Mouse (Mus musculus): ENCODE data around the gene Gm26992. TPM values are rescaled to one million over a fixed set of nuclear protein-coding genes. Genes with fewer than 3 reads are reported as not detected.
"Not testable (repeated sequence)": the region's sequence is repeated elsewhere in the genome, so short reads cannot be mapped to it uniquely, and the experiment has no call there.

Gm26992 gene
- polyA plus RNA-seq, 1 experiment from 2014 or later: not detected

DNA sequence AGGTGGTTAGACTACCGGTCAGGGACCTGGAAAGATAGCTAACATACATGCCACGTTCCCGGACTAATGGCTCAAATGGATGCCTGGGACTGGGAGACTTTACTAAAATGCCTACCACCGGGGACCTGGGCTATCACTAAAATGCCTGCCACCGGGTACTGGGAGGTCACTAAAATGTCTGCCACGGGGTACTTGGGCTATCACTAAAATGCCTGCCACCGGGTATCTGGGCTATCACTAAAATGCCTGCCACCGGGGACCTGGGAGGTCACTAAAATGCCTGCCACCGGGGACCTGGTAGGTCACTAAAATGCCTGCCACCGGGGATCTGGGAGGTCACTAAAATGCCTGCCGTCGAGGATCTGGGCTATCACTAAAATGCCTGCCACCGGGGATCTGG lies 26.6 kb downstream of the Gm26992 start:
- not testable (repeated sequence) for H3K9me3 ChIP-seq (replicated peaks); H3K36me3 ChIP-seq; ATAC-seq; H3K4me1 ChIP-seq; H3K27ac ChIP-seq
- peak overlapping the region; percentile 50 for H3K9ac ChIP-seq
- peak overlapping the region; percentile 55 for H3K4me3 ChIP-seq
- peak overlapping the region; percentile 66 for H3K4me2 ChIP-seq
- peaks cover 53% of the 10 kb centered on the region for H3K27me3 ChIP-seq (replicated peaks)
- WGBS (ENCODE audit: insufficient replicate concordance): 34% methylated on average over 12 of the region's 13 CpGs

DNA sequence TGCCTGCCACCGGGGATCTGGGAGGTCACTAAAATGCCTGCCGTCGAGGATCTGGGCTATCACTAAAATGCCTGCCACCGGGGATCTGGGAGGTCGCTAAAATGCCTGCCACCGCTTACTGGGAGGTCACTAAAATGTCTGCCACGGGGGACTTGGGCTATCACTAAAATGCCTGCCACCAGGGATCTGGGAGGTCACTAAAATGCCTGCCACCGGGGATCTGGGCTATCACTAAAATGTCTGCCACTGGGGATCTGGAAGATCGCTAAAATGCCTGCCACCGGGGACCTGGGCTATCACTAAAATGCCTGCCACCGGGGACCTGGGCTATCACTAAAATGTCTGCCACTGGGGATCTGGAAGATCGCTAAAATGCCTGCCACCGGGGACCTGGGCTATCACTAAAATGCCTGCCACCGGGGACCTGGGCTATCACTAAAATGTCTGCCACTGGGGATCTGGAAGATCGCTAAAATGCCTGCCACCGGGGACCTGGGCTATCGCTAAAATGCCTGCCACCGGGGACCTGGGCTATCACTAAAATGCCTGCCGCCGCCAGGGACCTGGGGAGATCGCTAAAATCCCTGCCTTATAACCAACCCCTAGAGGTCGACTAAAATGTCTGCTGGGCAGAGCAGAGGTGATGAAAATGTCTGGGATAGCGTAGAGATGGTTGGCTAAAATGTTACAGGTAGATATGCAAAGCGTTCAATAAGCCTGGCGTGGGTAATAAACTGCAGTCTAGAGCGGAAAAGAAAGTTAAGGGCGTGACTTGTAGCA lies 27.3 kb downstream of the Gm26992 start:
- not testable (repeated sequence) for ATAC-seq; H3K4me3 ChIP-seq; H3K4me2 ChIP-seq; H3K4me1 ChIP-seq; H3K36me3 ChIP-seq; H3K9me3 ChIP-seq (replicated peaks); H3K27ac ChIP-seq; H3K9ac ChIP-seq
- peaks cover 57% of the 10 kb centered on the region for H3K27me3 ChIP-seq (replicated peaks)
- WGBS (ENCODE audit: insufficient replicate concordance): 73% methylated on average over 18 of the region's 27 CpGs

DNA sequence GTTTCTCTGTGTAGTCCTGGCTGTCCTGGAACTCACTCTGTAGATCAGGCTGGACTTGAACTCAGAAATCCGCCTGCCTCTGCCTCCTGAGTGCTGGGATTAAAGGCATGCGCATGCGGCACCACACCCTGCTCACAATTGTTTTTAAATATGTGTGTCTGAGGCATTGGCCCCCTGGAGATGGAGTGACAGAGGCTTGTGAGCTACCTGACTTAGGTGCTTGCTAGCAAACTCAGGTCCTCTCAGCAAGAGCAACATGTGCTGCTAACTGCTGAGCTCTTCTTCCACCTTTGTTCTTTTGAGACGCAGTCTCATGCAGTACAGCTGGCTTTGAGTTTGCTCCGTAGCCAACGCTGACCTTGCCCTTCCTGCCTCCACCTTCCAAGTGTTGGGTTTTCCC lies 31.0 kb downstream of the Gm26992 start:
- Histone ChIP-seq H3K4me1 (no peaks in the 10 kb centered on the region), H3K4me3 (no peak overlapping the region), H3K27ac (no peak overlapping the region), H3K9me3 (replicated peaks) (no peaks in the 10 kb centered on the region), H3K36me3 (no peaks in the 10 kb centered on the region), H3K9ac (no peak overlapping the region), H3K27me3 (replicated peaks) (peaks cover 34% of the 10 kb centered on the region), H3K4me2 (no peak overlapping the region)
- 73% methylated on average over 6 of the region's 6 CpGs for WGBS (ENCODE audit: insufficient replicate concordance)
- ATAC-seq: no peak

DNA sequence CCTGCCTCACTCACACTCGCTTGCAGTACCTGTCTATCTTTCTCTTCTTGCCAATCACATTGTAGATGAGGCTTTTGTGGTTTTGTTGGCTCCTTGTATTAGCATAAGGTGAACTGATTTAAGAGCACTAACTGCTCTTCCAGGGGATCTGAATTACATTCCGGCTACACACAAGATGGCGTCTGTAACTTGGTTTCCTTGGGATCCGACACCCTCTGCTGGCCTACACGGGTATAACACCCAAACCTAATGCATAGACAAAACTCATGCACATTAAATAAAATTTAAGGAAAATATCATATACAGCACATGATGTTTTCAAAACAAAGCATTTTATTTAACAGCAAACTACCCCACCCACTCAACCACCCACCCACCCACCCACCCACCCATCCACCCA lies 38.2 kb downstream of the Gm26992 start:
- 63% methylated on average over 5 of the region's 5 CpGs for WGBS (ENCODE audit: insufficient replicate concordance)

DNA sequence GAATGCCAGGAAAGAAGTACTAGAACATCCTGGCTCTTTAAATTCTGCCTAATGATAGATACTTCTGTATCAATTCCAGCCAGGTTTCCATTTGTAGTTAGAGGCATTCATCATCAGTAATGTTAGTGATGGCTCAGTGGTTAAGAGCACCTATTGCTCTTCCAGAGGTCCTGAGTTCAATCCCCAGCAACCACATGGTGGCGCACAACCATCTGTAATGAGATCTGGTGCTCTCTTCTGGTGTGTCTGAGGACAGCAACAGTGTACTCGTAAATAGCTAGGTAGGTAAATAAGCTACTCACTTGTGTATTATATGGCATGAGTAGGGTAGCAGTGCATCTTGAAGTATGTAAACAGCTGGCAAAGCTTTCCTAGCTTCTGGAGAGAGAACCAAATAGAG lies 47.2 kb downstream of the Gm26992 start:
- no peak overlapping the region for H3K9ac ChIP-seq
- WGBS (ENCODE audit: insufficient replicate concordance): 67% methylated on average over 2 of the region's 2 CpGs
- no peak overlapping the region for H3K27ac ChIP-seq
- H3K4me2 ChIP-seq: no peak overlapping the region
- no peaks in the 10 kb centered on the region for H3K27me3 ChIP-seq (replicated peaks)
- no peaks in the 10 kb centered on the region for H3K4me1 ChIP-seq
- no peak overlapping the region for H3K4me3 ChIP-seq
- H3K9me3 ChIP-seq (replicated peaks): no peaks in the 10 kb centered on the region
- H3K36me3 ChIP-seq: peaks cover 42% of the 10 kb centered on the region
- ATAC-seq: no peak

More for the DNA sequence above, 38.2 kb downstream of the Gm26992 start:
- H3K9ac ChIP-seq: no peak overlapping the region
- H3K4me3 ChIP-seq: no peak overlapping the region
- H3K9me3 ChIP-seq (replicated peaks): no peaks in the 10 kb centered on the region
- H3K36me3 ChIP-seq: peaks cover 11% of the 10 kb centered on the region; the same call in 1 of the 2 replicates
- H3K27me3 ChIP-seq (replicated peaks): no peaks in the 10 kb centered on the region
- no peaks in the 10 kb centered on the region for H3K4me1 ChIP-seq
- ATAC-seq: no peak
- H3K4me2 ChIP-seq: no peak overlapping the region
- H3K27ac ChIP-seq: no peak overlapping the region

DNA sequence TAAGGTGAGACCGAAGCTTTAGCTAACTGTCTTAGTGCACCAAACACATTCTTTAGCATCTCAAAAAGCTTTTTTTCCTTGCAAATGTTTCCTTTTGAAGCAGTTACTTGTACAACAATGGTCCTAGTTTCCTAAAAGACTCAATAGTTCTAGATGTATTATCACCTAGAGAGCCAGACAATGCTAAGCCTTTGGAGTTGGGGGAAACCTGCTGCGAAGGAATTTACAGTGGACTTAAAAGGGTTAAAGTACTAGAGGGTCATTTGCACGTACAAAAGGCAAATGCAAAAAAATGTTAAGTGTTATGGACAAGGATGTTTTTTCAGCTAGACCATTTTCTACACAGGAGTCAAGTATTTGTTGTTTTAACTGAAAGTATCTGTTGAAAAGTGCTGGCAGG lies 50.5 kb downstream of the Gm26992 start:
- ATAC-seq: no peak
- no peak overlapping the region for H3K4me3 ChIP-seq
- no peaks in the 10 kb centered on the region for H3K27me3 ChIP-seq (replicated peaks)
- no peak overlapping the region for H3K9ac ChIP-seq
- H3K9me3 ChIP-seq (replicated peaks): no peaks in the 10 kb centered on the region
- WGBS (ENCODE audit: insufficient replicate concordance): 84% methylated on average over 3 of the region's 3 CpGs
- no peak overlapping the region for H3K27ac ChIP-seq
- H3K4me2 ChIP-seq: no peak overlapping the region
- H3K36me3 ChIP-seq: peaks cover 19% of the 10 kb centered on the region
- H3K4me1 ChIP-seq: no peaks in the 10 kb centered on the region

DNA sequence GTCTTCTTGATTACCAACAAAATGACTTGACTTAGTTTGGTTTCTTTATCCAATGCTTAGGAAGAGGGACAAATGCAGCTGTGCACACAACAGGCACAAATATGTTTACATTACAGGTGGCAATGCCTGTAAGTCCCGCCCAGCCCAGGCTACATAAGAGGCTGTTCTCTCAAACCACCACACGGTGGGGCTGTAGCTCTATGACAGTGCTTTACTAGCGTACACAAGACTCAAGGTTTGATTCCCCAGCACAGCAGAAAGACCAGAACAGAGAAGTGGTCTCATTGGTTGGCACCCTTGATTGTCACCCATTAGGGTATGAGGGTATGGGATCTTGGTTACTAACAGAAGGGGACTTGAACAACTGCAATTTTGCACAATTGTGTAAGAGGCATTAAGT lies 55.7 kb downstream of the Gm26992 start:
- Histone ChIP-seq H3K4me3 (no peak overlapping the region), H3K4me1 (peaks cover 5% of the 10 kb centered on the region; the same call in 1 of the 2 replicates), H3K4me2 (peak overlapping the region; percentile 28), H3K27ac (no peak overlapping the region), H3K36me3 (peaks cover 12% of the 10 kb centered on the region), H3K9ac (no peak overlapping the region), H3K9me3 (replicated peaks) (no peaks in the 10 kb centered on the region), H3K27me3 (replicated peaks) (no peaks in the 10 kb centered on the region)
- WGBS (ENCODE audit: insufficient replicate concordance): 10% methylated on average over 3 of the region's 3 CpGs
- ATAC-seq: peak; percentile 77

DNA sequence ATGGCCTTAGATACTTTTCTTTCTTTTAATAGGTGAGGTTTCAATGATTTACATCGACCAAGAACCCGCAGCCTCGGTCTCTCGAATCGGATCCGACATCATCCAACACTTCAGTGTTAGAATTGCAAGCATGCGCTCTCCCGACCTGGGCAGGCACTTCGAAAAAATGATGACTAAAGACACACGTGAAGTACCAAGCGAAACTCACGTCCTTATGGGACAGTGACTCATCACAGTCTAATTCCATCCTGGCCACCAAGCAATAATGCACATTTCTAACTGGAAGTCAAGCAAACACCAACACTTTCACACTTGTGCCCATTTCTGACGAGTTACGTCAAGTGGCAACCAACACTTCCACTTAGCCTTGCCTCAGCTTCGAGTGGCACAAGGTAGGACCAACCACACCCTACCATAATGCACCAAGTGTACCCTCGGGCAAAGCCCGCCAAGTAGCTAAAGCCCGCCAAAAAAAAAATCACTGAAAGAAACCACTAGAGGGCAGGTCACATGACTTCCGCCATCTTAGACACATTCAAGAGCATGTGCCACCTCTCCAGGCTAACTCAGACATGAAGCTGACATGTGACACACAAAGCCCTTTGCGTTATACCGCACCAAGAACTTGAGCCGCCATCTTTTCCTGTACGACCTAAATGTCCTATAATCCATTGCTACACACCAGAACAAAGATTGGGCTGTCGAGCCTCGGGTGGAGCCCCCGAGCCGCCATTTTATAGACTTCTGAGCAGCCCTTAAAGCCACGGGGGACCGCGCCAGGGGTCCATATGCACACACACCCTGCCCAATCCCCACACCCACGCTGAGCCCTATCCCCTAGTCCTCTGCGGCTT lies 59.7 kb downstream of the Gm26992 start:
- H3K27ac ChIP-seq: peak overlapping the region; percentile 71
- H3K27me3 ChIP-seq (replicated peaks): no peaks in the 10 kb centered on the region
- H3K9me3 ChIP-seq (replicated peaks): no peaks in the 10 kb centered on the region
- peak overlapping the region; percentile 62 for H3K4me3 ChIP-seq
- 71% methylated on average over 32 of the region's 32 CpGs for WGBS (ENCODE audit: insufficient replicate concordance)
- peaks cover 12% of the 10 kb centered on the region for H3K36me3 ChIP-seq
- H3K4me1 ChIP-seq: peaks cover 5% of the 10 kb centered on the region; the same call in 1 of the 2 replicates
- ATAC-seq: peak; percentile 67
- peak overlapping the region; percentile 49 for H3K4me2 ChIP-seq
- H3K9ac ChIP-seq: peak overlapping the region; percentile 66

DNA sequence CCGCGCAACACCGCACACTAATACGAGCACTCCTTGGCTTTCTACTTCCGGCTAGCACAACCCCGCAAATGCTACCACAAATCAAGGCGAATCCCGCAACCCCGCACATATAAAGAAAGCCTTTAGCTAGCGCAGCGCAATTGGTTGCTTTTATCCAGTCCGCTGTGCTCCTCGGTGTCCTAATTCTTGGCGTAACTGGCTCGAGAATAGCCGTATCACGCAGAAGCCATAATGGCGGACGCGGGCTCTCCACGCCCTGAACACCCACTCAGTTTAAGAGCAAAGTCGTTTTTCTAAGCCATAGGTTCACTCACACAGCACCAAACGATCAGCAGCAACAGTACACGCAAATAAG lies 60.3 kb downstream of the Gm26992 start:
- H3K36me3 ChIP-seq: peaks cover 12% of the 10 kb centered on the region
- H3K4me3 ChIP-seq: peak overlapping the region; percentile 62
- H3K27ac ChIP-seq: peak overlapping the region; percentile 71
- no peaks in the 10 kb centered on the region for H3K27me3 ChIP-seq (replicated peaks)
- ATAC-seq: no peak
- peak overlapping the region; percentile 49; the same call in 1 of the 2 replicates for H3K4me2 ChIP-seq
- WGBS (ENCODE audit: insufficient replicate concordance): 72% methylated on average over 24 of the region's 24 CpGs
- H3K4me1 ChIP-seq: peaks cover 5% of the 10 kb centered on the region; the same call in 1 of the 2 replicates
- peak overlapping the region; percentile 66 for H3K9ac ChIP-seq
- no peaks in the 10 kb centered on the region for H3K9me3 ChIP-seq (replicated peaks)

DNA sequence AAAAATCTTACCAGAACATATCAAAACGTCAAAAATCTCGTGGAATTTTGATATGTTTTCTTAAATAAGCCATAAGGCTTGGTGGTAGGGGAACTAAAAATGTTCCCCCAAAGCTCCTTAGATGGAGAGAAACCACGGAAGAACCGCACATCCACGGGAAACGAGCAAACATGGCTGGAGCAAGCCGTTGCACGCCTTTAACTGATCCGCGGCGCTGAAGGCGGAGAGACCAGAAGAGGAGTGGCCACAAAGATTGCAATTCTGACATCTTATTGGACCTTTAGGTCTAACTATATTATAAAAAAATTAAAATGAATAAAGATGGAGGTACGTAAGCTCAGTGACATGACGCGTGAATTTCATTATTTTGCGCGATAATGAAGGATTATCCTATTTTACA lies 61.2 kb downstream of the Gm26992 start:
- no peak overlapping the region for H3K27ac ChIP-seq
- H3K27me3 ChIP-seq (replicated peaks): no peaks in the 10 kb centered on the region
- H3K4me3 ChIP-seq: peak overlapping the region; percentile 62
- H3K4me2 ChIP-seq: peak overlapping the region; percentile 53
- no peaks in the 10 kb centered on the region for H3K9me3 ChIP-seq (replicated peaks)
- no peak overlapping the region; the same call in 1 of the 2 replicates for H3K9ac ChIP-seq
- ATAC-seq: peak; percentile 32; the same call in 1 of the 2 replicates
- peaks cover 12% of the 10 kb centered on the region for H3K36me3 ChIP-seq
- H3K4me1 ChIP-seq: 0 out of 2 replicates have a peak, but pooled peaks cover under 1% of the 10 kb centered on the region
- 67% methylated on average over 17 of the region's 17 CpGs for WGBS (ENCODE audit: insufficient replicate concordance)

DNA sequence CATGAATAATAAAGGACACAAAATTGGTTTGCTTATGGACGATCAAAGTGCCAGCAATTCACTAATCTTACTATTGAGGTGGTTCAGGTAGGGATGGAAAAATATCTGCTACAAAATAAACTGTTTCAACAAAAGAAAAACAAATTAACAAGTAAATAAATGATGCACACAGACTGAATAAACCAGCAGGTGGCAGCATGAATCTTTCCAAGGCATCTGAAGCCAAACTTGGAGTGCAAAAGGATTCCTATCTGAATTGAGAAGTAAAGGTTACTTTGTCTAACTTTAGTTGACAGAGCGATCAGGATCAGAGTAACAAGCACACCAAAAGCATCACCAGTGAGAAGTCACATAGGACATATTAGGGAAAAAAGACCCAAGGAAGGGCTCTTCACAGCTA lies 62.2 kb downstream of the Gm26992 start:
- 29% methylated on average over 2 of the region's 2 CpGs for WGBS (ENCODE audit: insufficient replicate concordance)
- ATAC-seq: no peak

DNA sequence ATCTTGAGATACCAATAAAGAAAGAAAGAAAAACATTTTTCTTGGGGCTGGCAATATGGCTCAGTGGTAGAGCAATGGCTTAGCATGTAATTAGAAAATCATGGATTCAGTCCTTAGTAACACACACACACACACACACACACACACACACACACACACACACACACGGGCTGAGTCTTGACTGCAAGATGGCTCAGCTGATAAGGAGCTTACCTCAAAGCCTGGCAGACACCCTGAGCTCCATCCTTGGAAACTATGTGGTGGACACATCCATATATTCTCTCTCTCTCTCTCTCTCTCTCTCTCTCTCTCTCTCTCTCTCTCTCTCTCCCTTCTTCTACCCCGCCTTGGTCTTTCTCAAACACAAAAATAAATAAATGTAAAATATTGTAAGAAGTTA lies 69.0 kb downstream of the Gm26992 start:
- 42% methylated on average over 2 of the region's 2 CpGs for WGBS (ENCODE audit: insufficient replicate concordance)
- H3K27me3 ChIP-seq (replicated peaks): no peaks in the 10 kb centered on the region
- H3K36me3 ChIP-seq: no peaks in the 10 kb centered on the region
- no peak overlapping the region for H3K4me2 ChIP-seq
- H3K9me3 ChIP-seq (replicated peaks): no peaks in the 10 kb centered on the region
- peaks cover 32% of the 10 kb centered on the region for H3K4me1 ChIP-seq
- H3K27ac ChIP-seq: no peak overlapping the region
- no peak overlapping the region for H3K9ac ChIP-seq
- no peak overlapping the region for H3K4me3 ChIP-seq
- no peak for ATAC-seq

More for the DNA sequence above, 62.2 kb downstream of the Gm26992 start:
- Histone ChIP-seq H3K27ac (no peak overlapping the region), H3K9ac (no peak overlapping the region), H3K4me2 (peak overlapping the region; percentile 53), H3K27me3 (replicated peaks) (no peaks in the 10 kb centered on the region), H3K4me3 (peak overlapping the region; percentile 62; the same call in 1 of the 2 replicates), H3K36me3 (peaks cover 12% of the 10 kb centered on the region), H3K4me1 (no peaks in the 10 kb centered on the region), H3K9me3 (replicated peaks) (no peaks in the 10 kb centered on the region)
